Mouse (Mus musculus) kidney, adult 10 weeks (tissue): ENCODE results near the gene Fam102a. TPM values are rescaled to one million over a fixed set of nuclear protein-coding genes. Genes with fewer than 3 reads are reported as not detected.

Experiments used
- polyA plus RNA-seq: library from polyadenylated mRNA; stranded (reverse); fragments of 350-450 nt; fragmentation: Illumina TruSeq; extraction: RNeasy Lipid Tissue Mini Kit (QIAGEN cat#74804); gene quantifications from one replicate; pipeline ENCODE4 v1.2.3, GENCODE M21; 2014; ENCODE audit warnings: low read depth, low replicate concordance

Fam102a gene
- polyA plus RNA-seq, result 8.8 TPM

DNA sequence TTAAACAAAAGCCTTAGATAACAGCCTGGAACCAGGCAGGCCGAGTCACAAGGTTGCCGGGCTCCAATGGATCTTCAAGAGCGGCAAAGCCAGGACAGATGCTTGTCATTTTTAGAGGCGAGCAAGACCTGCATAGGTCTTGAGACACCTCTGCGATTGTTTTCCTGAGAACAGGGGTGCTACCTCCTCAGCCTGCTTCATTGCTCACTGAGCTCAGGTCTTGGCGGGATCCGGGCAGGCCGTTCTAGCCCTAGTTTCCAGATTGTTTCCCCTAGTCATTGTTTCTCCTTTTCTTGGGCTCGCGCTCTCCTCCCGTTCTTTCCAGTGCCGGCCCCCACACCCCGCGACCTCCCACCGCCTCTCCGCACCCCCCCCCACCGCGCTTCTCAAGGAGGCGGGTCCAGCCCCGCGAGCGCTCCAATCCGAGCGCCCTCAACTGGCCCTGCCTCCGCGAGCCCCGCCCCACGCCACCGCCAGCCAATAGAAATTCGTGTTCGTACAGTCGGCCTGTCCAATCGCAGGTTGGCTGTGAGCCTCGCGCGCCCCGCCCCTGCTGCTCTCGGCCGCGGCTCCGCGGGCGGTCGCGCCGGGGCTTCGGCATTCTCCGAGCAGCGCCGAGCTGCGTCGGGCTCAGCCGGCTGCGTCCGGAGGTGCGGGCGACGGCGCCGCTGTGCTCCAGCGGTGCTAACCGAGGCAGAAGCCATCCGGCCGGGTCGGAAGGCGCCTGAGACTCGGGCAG is at the start of gene Fam102a:
Fam102a (plus strand) TSS at position 600 of the 739 bp plus-strand sequence.

DNA sequence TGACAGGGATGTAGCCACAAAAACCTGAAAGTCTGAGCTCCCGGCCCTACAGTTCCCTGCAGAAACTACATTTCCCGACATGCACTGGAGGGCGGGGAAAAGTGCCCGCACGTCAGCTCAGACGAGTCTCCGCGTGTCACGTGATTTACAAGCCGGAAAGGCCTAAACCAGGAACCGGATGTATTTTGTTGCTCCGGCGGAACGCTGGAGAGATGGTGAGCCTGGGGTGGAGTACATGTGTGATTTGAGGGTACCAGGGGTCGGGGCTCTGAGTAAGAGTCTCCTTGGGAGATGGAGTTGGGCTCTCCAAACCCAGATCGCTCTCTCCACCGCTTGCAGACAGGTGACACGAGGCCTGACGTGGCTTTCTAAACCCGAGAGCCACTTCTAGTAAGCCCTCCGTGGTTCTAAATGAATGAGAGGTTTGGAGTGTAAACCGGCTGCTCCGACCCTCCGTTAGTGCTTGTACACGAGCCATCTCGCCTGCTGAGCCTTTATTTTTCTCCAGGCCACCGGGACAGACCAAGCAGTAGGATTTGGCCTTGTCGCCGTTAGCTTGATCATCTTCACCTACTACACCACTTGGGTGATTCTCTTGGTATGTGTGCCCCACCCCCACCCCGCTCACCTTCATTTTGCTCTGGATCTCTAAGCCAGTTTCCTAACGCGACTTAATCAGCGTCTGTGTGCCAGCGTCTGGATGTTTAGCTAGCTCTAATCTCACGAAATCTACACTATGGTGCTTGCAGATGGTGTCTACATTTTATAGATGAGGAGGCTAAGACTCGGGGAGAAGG is 35.8 kb downstream of the Fam102a start, which contains the start of gene Dpm2:
Dpm2 (plus strand) TSS at position 161 of the 797 bp plus-strand sequence.

DNA sequence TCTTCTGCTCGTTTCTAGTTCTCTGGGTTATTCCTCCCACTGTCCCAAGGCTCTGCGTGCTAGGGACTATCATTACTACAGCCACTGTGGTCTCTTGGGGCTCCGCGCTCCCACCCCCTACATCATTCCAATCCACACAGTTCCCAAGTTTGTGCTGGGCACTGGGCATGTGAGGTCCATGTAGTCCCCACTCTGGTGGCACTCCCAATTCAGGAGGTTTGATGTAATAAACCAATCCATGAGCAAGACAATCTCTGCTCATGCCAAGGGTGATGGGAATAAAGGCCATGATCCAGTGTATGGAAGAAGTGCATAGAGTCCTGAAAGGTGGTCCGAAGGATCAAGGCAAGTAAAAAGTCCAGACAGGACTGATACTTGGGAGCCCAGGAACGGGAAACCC is 39.4 kb downstream of the Fam102a start, which contains the start of gene Pip5kl1:
Pip5kl1 (plus strand) TSS at position 301 of the 400 bp plus-strand sequence.

DNA sequence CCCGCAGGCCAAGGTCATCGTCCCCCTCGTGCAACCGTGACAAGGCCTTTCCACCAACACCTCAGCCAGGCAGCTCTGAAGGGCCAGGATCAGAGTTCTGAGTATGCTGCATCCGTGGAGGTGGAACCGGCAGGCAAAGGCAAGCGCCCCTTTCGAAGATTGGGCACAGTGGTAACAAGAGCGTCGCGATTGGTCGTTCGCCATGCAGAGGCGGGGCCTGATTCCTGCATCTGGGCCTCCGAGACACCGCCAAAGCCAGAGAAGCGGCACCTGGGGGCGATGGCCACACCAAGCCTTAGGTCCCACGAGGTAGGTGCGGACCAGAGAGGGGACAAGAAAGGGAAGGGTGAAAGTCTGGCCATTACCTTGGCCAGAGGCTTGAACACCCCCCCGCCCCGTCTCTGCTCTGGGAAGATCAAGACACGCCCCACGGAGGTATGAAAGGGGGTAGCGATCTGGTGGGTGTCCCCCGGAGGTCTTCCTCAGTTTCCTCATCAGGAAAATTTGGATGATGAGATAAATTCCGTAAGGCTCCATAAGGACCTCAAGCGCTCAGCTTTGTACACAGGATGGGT is 40.5 kb downstream of the Fam102a start, which contains the start of gene 9430097D07Rik:
9430097D07Rik (minus strand) TSS at position 99 of the 575 bp plus-strand sequence.

DNA sequence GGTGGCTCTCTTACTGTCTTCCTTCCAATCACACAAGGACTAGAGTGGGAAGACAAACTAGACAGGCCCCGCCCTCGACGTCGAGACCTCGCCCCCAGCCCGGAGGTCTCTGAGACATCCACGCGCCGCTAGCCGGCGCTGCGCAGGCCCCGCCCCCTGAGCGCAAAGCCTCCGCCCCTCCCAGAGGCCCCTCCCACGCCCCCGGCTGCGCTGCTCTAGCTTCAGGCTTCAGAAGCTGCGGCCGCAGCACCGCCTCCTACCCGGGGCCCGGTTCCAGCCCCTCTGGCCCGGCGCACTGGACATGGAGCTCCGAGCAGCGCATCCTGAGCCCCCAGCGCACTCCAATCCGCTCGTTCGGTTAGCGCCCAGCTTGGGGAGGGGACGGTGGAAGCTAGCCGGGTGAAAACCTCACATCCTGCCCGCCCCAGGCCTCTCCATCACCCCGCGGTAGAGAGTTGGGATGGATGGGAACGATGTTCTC is 51.8 kb downstream of the Fam102a start, which contains the start of gene St6galnac4:
St6galnac4 (plus strand) TSS at position 225 of the 481 bp plus-strand sequence.

DNA sequence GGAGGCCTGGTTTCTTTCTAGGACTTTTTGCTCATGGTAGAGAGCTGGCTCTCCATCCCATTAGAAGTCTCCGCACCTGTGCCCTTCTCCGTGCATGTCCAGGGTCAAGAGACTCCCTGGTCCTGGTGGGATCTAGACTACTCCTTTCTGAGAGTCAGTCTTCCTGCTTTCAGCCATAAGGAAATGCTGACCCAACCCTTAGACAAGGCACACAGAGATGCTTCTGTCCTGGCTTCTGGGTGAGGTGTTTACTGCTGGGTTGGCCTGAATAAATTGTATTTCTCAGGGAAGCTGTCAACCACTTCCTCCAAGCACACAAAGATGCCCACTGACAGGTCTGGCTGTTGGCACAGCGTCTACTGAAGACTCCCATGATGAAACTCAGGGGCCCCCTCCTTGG is 64.3 kb downstream of the Fam102a start, which contains the start of gene St6galnac6:
St6galnac6 (plus strand) TSS at position 301 of the 400 bp plus-strand sequence.

Other genes with a start within 250 kb of the Fam102a start
- 11.1 TPM for gene Golga2, start 247.9 kb upstream of the Fam102a start, polyA plus RNA-seq
- 354 TPM for gene Swi5, start 247.3 kb upstream of the Fam102a start, polyA plus RNA-seq
- 4.2 TPM for gene Ciz1, start 183.0 kb upstream of the Fam102a start, polyA plus RNA-seq
- 0.40 TPM for gene Dnm1, start 182.0 kb upstream of the Fam102a start, polyA plus RNA-seq
- 1.6 TPM for gene 1110008P14Rik, start 153.4 kb upstream of the Fam102a start, polyA plus RNA-seq
- gene Lcn2, start 147.1 kb upstream of the Fam102a start, polyA plus RNA-seq, result 2.1 TPM
- 1.8 TPM for gene Ptges2, start 139.4 kb upstream of the Fam102a start, polyA plus RNA-seq
- gene Naif1, start 84.9 kb upstream of the Fam102a start, polyA plus RNA-seq, result 0.85 TPM
- 16.5 TPM for gene Slc25a25, start 83.9 kb upstream of the Fam102a start, polyA plus RNA-seq
- gene Dpm2, start 35.5 kb downstream of the Fam102a start, polyA plus RNA-seq, result 1.7 TPM
- gene Pip5kl1, start 39.5 kb downstream of the Fam102a start, polyA plus RNA-seq, result not detected
- not detected for gene 9430097D07Rik, start 40.4 kb downstream of the Fam102a start, polyA plus RNA-seq
- gene St6galnac4, start 51.8 kb downstream of the Fam102a start, polyA plus RNA-seq, result 0.49 TPM
- 1.4 TPM for gene St6galnac6, start 64.4 kb downstream of the Fam102a start, polyA plus RNA-seq
- gene Ak1, start 86.4 kb downstream of the Fam102a start, polyA plus RNA-seq, result 3.7 TPM
- gene Eng, start 111.3 kb downstream of the Fam102a start, polyA plus RNA-seq, result 6.9 TPM
- gene Fpgs, start 168.8 kb downstream of the Fam102a start, polyA plus RNA-seq, result 3.5 TPM
- gene Cdk9, start 177.7 kb downstream of the Fam102a start, polyA plus RNA-seq, result 42.3 TPM
- not detected for gene Sh2d3c, start 185.7 kb downstream of the Fam102a start, polyA plus RNA-seq
- gene 6330409D20Rik, start 205.7 kb downstream of the Fam102a start, polyA plus RNA-seq, result not detected
- 0.85 TPM for gene Tor2a, start 221.9 kb downstream of the Fam102a start, polyA plus RNA-seq
- not detected for gene Ttc16, start 240.3 kb downstream of the Fam102a start, polyA plus RNA-seq
- gene Ptrh1, start 240.5 kb downstream of the Fam102a start, polyA plus RNA-seq, result 0.53 TPM
- gene Cfap157, start 249.1 kb downstream of the Fam102a start, polyA plus RNA-seq, result not detected